Mouse (Mus musculus): ENCODE results near the gene Ash1l. TPM values are rescaled to one million over a fixed set of nuclear protein-coding genes. Genes with fewer than 3 reads are reported as not detected.

Gene Ash1l
- 7.4 and 11.7 TPM in 2 replicates for polyA plus RNA-seq (2012; rRNA removed)

DNA sequence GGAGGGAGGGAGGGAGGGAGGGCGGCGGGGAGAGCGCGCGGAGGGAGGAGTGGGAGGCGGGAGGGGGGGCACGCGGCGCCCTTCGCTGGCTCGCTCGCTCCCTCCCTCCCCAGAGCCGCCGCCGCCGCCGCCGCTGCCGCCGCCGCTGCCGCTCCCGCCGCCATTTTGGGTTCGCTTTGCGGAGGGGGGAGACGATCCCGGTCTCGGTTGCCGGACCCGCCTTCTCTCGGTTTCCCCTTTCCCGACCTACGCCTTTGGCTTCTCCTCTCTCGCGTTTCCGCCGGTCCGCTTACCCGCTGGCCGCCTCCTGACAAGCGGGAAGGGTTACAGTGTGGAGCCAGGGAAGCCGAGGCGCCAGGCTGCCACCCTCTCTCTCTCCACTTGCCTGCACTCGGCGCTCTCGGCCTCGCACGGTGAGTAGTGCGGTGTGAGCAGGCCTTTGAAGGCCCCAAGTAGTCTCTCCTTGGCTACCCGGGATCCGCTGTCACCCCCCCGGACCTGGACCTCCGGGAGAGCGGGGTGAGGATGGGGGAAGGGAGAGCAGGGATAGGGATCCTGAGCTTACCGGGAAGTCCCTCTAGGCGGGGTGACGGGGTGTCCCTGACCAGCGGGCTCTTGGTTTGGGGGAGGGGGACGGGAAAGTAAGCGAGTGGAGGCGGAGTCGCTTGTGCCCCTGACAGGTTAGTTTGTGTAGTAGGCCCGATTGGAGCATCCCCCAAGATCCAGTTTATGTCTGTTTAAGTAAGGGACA lies at the start of gene Ash1l, which contains the start of gene Dap3:
Gene Ash1l (plus strand): TSS at position 47 of the 751 bp plus-strand sequence.
Gene Dap3 (minus strand): TSS at position 606 of the 751 bp plus-strand sequence.
- peak within 1 kb of the TSS; percentile 92 for H3K4me3 ChIP-seq (replicated peaks; ENCODE audit: extremely low read depth, low read depth, low read length)
- WGBS = under 1% methylated on average over 33 of the region's 64 CpGs
- TF ChIP-seq POLR2A (IDR thresholded peaks at IDR 0.05; ENCODE audit: borderline replicate concordance, extremely low read depth, low read depth, low read length) (0 out of 2 replicates have a peak, but pooled peaks have one; percentile 12), CTCF (IDR thresholded peaks at IDR 0.05; ENCODE audit: insufficient read depth, low read length) (no peak)
- H3K4me1 ChIP-seq (ENCODE audit: control insufficient read depth, insufficient read depth, low read length) = peaks cover 8% of the 10 kb centered on the region
- DNase-seq = peak; percentile 86

DNA sequence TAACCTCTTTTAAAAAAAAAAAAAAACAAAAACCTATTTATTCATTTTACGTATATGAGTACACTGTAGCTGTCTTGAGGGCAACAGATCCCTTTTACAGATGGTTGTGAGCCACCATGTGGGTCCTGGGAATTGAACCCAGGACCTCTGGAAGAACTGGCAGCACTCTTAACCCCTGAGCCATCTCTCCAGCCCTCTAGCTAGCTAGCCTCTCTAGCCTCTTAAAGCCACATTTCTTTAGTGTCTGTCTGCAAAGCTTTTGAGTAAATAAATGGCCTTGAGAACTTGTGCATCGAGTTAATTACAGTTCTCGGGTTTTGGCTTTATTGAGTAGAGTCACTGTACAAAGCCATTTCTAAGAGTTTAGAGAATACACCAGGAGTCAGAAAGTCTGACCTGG lies 45.6 kb upstream of the Ash1l start:
- Histone ChIP-seq H3K4me1 (ENCODE audit: control insufficient read depth, insufficient read depth, low read length) (no peaks in the 10 kb centered on the region), H3K4me3 (replicated peaks; ENCODE audit: extremely low read depth, low read depth, low read length) (no peak overlapping the region)
- no peak for TF ChIP-seq CTCF (IDR thresholded peaks at IDR 0.05; ENCODE audit: insufficient read depth, low read length)
- no peak for TF ChIP-seq POLR2A (IDR thresholded peaks at IDR 0.05; ENCODE audit: borderline replicate concordance, extremely low read depth, low read depth, low read length)
- WGBS = 88% methylated on average over 3 of the region's 3 CpGs
- DNase-seq = no peak

DNA sequence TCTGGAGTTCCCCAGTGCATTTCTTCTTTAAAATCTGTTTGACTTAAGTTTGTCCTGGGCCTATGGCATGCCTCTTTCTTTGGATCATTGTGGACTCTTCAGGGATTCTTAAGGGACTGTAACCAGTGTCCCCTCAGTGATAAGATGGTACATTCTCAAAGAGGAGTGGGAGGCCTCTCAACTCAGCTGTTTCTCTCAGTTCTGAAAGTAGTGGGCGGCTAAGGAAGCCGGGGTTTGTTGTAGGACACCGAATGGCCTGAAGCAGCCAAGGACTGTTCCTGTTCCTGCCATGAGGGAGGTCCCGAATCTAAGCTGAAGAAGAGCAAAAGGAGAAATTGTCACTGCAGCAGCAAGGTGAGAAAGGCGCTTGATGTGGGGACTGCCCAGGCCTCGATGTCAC lies 45.2 kb upstream of the Ash1l start:
- Histone ChIP-seq H3K4me1 (ENCODE audit: control insufficient read depth, insufficient read depth, low read length) (no peaks in the 10 kb centered on the region), H3K4me3 (replicated peaks; ENCODE audit: extremely low read depth, low read depth, low read length) (no peak overlapping the region)
- TF ChIP-seq POLR2A (IDR thresholded peaks at IDR 0.05; ENCODE audit: borderline replicate concordance, extremely low read depth, low read depth, low read length) (no peak), CTCF (IDR thresholded peaks at IDR 0.05; ENCODE audit: insufficient read depth, low read length) (no peak)
- DNase-seq = no peak
- WGBS = 79% methylated on average over 6 of the region's 6 CpGs

DNA sequence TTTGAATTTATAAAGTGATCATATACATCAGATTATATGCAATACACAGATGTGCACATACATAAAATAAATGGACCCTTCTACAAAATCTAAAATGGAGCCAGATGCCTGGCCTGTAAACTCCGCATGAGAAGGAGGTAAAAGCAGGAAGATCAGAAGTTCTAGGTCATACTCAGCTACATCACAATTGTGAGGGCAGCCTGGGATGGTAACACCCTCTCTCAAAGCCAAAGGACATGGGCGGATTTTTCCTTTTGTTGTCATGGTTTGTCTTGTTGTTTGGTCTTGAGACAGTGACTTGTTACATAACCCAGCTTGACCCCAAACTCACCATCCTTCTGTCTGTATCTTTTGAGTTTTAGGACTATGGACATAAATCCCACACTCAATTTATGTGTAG lies 44.7 kb upstream of the Ash1l start:
- TF ChIP-seq POLR2A (IDR thresholded peaks at IDR 0.05; ENCODE audit: borderline replicate concordance, extremely low read depth, low read depth, low read length) = no peak
- TF ChIP-seq CTCF (IDR thresholded peaks at IDR 0.05; ENCODE audit: insufficient read depth, low read length) = no peak
- 90% methylated on average over 2 of the region's 2 CpGs for WGBS
- no peak for DNase-seq
- Histone ChIP-seq H3K4me1 (ENCODE audit: control insufficient read depth, insufficient read depth, low read length) (no peaks in the 10 kb centered on the region), H3K4me3 (replicated peaks; ENCODE audit: extremely low read depth, low read depth, low read length) (no peak overlapping the region)

DNA sequence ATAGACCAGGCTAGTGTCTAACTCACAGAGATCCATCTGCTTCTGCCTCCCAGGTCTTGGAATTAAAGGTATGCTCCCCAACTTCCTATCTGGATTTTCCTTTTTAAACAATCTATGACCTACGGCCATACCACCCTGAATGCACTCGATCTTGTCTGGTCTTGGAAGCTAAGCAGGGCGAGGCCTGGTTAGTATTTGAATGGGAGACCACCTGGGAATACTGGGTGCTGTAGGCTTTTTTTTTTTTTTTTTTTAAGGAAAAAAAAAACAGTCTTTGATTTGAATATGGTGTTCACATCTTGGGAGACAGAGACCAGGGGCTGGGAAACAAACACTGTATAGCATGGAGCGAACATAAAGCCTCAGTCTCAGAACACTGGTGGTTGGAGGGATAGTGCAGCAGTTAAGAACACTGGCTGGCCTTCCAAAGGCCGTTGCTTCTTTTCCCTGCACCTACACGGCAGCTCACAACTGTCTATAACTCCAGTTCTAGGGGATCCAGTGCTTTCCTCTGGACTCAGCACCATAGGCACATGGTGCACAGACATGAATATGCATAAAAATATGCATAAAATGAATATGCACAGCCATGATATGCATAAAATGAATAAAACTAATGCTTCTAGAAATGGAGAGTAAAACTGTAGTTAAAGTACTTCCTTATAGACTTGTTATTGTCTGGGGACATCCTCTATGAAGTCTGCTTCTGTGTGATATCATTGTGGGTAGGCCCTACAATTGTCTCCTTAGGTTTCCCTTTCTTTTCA lies 43.8 kb upstream of the Ash1l start:
- Histone ChIP-seq H3K4me3 (replicated peaks; ENCODE audit: extremely low read depth, low read depth, low read length) (no peak overlapping the region), H3K4me1 (ENCODE audit: control insufficient read depth, insufficient read depth, low read length) (no peaks in the 10 kb centered on the region)
- WGBS = 85% methylated on average over 6 of the region's 6 CpGs
- DNase-seq = no peak
- no peak for TF ChIP-seq POLR2A (IDR thresholded peaks at IDR 0.05; ENCODE audit: borderline replicate concordance, extremely low read depth, low read depth, low read length)

DNA sequence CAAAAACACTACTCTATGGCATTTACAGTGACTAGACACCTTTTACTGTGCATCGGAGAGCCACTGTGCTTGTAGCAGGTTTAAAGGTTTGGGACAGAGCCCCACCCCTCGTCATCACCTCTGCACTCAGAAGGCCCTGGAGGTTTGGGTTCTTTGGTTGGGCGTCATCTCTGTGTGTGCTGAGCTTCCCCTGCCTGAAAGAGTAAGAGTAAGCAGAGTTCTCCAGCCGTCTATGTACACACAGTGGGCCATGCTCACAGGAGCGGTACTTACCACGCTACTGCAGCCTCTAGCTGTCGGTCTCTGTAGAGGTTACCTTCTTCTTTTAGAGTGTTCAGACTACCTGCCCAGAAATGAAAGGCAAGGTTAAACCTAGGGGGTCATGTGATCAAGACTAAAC lies 37.8 kb upstream of the Ash1l start:
- 89% methylated on average over 7 of the region's 7 CpGs for WGBS

DNA sequence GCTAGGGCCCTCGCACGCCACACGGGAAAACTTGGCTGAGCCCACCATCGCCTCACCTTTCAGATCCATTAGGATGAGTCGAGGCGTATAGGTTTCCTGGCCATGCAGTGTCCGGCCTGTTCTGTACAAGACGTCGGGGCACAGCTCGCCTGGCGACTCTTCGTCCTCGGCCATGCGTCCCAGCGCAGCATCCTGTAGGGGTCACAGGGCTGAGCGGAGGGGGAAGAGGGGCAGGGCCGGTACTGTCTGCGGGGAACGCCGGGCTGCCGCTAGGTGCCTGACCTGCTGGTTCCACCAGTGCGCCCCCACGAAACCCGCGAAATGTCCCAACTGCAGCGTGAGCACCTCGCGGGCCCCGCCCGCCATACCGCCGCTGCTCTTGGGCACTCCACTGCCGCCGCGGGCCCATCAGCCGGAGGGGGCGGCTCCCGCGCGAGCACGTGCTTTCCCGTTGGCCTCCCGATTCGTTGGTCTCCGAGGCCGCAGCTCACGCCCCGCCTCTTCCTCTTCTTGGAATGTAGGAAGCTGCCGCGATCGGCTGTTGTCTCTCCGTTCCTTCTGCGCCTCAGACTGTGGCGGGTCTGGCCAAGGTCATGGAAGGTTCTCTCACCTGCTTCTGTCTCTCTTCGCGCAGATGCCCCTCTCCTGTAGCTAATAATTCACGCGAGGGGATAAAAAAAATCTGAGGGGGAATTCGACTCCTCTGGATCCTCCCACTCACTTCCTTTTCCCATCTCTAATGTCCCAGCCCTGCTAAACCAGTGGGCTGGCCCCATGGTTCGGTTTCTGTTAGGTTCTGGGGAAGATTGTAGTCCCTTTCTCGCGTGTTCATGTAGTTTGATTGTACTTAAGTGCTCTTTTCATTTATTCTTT lies 36.7 kb upstream of the Ash1l start, which contains the start of gene Msto1:
Gene Msto1 (minus strand): TSS at position 489 of the 873 bp plus-strand sequence.
- TF ChIP-seq CTCF (IDR thresholded peaks at IDR 0.05; ENCODE audit: insufficient read depth, low read length) (no peak), POLR2A (IDR thresholded peaks at IDR 0.05; ENCODE audit: borderline replicate concordance, extremely low read depth, low read depth, low read length) (peak; percentile 96)
- H3K4me1 ChIP-seq (ENCODE audit: control insufficient read depth, insufficient read depth, low read length) = no peaks in the 10 kb centered on the region; the same call in 1 of the 2 replicates
- peak; percentile 90 for DNase-seq
- peak within 1 kb of the TSS; percentile 87 for H3K4me3 ChIP-seq (replicated peaks; ENCODE audit: extremely low read depth, low read depth, low read length)
- under 1% methylated on average over 62 of the region's 62 CpGs for WGBS

More for the DNA sequence above, 37.8 kb upstream of the Ash1l start:
- TF ChIP-seq CTCF (IDR thresholded peaks at IDR 0.05; ENCODE audit: insufficient read depth, low read length) (no peak), POLR2A (IDR thresholded peaks at IDR 0.05; ENCODE audit: borderline replicate concordance, extremely low read depth, low read depth, low read length) (no peak)
- Histone ChIP-seq H3K4me3 (replicated peaks; ENCODE audit: extremely low read depth, low read depth, low read length) (no peak overlapping the region), H3K4me1 (ENCODE audit: control insufficient read depth, insufficient read depth, low read length) (no peaks in the 10 kb centered on the region; the same call in 1 of the 2 replicates)
- DNase-seq = no peak

DNA sequence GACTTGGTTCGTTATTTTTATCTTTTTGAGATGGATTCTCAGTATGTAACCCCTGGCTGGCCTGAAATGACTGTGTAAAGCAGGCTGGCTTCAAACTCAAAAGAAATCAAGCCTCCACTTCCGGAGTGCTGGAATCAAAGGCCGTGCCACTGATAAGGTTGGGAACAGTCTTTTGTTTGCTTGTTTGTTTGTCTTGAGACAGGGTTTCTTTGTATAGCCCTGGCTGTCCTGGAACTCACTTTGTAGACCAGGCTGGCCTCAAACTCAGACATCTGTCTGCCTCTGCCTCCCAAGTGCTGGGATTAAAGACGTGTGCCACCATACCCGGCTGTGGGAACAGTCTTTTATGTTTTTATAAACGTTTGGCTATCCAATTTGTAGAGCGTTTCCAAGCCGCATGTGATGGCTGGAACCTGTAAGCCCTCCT lies 36.0 kb upstream of the Ash1l start:
- TF ChIP-seq CTCF (IDR thresholded peaks at IDR 0.05; ENCODE audit: insufficient read depth, low read length) (no peak), POLR2A (IDR thresholded peaks at IDR 0.05; ENCODE audit: borderline replicate concordance, extremely low read depth, low read depth, low read length) (no peak)
- whole genome bisulfite sequencing = 19% methylated on average over 8 of the region's 8 CpGs
- Histone ChIP-seq H3K4me1 (ENCODE audit: control insufficient read depth, insufficient read depth, low read length) (no peaks in the 10 kb centered on the region; the same call in 1 of the 2 replicates), H3K4me3 (replicated peaks; ENCODE audit: extremely low read depth, low read depth, low read length) (peak overlapping the region; percentile 55)
- peak; percentile 14 for DNase-seq

DNA sequence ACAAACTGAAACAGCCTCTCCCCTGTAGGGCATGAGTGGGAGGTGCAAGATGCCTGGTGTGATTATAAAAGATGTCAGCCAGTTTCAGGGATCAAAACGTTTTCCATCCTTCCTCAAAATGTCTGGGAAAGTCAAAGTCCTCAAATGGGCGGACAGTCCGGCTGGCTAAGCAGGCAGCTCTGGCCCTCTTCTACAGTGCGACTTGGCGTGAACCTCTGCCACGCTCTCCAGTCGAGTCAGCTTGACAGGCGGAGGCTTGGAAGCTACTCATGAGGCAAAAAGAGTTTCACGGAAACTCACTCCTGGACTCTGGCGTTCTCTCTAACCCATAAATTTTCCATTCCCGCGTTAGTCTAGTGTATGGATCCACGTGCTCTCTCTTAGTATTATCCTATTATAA lies 31.4 kb upstream of the Ash1l start:
- 74% methylated on average over 13 of the region's 13 CpGs for WGBS
- H3K4me1 ChIP-seq (ENCODE audit: control insufficient read depth, insufficient read depth, low read length) = no peaks in the 10 kb centered on the region
- no peak for DNase-seq
- no peak overlapping the region for H3K4me3 ChIP-seq (replicated peaks; ENCODE audit: extremely low read depth, low read depth, low read length)
- no peak for TF ChIP-seq CTCF (IDR thresholded peaks at IDR 0.05; ENCODE audit: insufficient read depth, low read length)
- no peak for TF ChIP-seq POLR2A (IDR thresholded peaks at IDR 0.05; ENCODE audit: borderline replicate concordance, extremely low read depth, low read depth, low read length)
